Mouse (Mus musculus) urinary bladder, postnatal 25 days (tissue): ENCODE results near the gene Acoxl.

ENCODE experiments used
- DNase-seq: peaks from one replicate; pipeline ENCODE4 v3.0.0; 2022; ENCODE audit warnings: low spot score

The Acoxl gene

DNA sequence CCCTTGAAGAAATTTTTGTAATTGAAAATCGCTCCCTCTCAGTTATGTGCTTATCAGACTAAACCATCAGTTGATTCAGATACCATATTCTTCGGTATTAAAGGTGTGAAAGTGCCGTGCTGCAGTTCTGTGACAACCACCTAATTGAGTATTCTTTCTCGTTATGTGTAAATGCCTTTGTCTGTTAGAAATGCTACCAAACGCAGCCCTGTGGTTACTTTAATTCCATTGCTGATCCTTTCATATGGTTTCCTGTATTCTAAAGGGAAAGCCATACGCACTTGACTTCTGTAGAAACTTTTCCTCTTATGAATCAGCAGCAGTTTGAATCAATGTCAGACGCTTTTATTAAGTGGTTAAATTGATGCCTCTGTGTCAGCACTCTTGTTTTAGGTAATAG lies 278.9 kb downstream of the Acoxl start:
- DNase-seq: no peak

DNA sequence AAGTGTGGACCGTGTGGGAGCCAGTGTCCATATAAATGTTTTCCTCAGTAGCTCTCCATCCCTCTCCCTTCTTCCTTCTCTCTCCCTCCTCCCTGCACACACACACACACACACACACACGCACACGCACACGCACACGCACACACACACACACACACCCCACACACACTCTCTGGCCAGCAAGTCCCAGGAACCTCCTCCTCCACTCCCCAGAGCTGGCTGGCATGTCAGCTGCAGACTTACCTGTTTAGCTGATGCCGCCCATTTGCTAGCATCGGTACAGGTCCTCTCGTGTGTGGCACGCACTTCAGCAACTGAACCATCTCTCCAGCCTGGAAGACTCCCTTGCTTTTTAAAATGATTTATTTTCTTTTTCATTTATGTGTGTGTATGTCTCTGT lies 280.3 kb downstream of the Acoxl start:
- no peak for DNase-seq

DNA sequence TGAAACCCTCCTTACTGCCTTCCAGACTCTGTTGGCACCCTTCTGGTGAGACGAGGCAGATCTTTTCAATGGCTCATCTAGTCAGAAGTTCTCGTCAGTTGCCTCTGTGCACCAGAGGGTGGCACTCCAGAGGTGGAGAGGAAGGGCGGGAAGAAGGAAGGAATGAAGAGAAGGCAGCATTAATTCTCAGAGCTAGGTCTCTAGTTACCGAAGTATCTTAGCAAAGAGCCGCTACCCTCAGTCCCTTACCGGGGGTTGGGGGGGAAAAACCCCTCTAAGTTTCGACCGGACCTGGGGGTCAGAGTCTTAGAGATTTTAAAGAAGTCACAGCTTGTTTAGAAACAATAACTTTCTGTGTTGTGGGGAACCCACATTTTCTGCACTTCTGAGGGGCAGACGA lies 283.8 kb downstream of the Acoxl start:
- peak; percentile 53 for DNase-seq

DNA sequence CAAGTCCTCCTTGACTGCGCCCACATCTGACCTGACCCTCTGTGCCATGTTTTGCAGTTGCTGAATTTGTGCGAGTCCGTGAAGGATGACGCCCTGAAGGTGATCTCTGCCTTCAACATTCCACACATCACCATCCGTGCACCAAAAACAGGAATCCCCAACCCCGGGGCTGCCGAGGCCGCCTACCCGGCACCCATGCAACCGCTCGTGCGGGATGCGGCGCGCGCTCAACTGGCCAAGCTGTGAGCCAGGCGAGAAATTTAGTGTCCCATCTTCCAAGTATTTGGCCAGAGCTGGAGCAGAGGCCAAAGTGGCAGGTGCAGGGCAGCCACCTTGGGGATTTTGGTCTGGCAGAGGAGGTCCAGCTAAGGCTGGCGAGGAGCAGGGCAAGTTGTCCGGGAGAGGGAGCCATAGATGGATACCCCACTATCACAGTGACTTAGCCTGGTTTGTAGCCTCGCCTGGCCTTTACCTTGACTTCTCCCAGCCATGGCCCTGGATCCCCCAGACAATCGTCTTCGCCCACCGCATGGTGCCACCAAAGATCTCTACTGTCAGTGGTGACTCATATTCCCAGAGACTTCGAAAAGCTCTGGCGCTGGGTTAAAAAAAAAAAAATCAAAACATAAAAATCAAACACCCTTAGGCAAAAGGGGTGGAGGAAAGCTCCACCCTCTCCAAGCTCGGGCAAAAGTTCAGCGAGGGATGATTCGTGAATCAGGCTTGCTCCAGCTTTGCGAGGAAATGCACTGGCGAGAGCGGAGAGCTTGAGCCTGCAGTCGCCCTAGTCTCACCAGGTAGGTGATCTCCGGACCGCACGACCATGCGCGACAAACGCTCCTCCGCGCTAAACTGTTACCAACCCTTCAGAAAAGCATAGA lies 284.5 kb downstream of the Acoxl start:
- DNase-seq: peak; percentile 42

DNA sequence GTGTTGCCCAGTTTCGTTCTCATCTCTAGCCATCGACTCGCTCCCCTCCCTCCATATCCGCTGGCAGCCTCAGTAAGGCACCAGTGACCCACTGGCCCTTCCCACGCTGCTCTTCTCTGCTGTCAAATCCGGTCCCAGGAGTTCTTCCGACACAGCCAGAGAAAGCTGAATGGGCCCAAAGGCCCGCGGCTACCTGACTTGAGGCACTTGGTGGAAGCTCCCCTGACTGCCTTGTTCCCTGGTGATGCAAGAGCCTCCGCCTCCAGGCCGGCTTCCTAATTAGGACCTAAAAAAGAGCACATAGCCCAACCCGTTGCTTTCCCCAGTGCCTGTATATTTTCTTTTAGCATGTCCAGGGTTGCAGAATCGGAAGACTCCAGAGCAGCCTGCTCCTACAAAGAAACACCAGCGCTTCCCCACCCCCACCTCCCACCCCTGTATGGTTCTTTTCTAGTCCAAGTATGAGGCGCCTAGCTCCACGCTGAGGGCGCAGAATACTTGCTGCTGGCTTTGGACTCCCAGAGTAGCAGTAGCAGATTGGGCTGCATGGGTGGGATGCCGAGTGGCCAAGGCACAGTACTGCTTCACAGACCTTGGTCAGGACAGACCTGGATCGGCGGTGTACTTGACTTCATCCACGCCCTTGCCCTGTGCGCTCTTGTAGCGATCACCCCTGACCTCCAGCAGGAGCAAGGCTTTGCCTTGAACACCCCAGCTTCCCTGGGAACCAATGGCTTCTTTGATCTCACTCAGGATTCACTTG lies 285.4 kb downstream of the Acoxl start:
- DNase-seq: no peak

DNA sequence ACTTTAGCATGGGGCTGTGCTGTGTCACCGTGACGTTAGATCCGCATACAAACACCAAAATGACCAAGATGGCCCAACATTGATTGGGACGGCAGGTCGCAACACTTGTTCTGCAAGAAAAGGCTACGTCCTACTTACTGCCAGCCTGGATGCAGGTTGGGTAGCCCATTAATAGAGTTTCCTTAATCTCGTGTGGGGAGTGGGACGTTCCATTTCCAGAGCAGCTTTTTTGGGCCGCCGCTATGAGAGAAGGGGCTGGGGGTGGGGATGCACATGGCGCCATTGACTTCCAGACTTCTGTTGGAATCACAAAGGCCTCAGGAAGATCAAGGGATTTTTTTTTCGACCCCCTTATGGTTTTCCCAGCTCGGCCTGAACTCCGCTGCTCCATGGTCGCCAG lies 286.0 kb downstream of the Acoxl start:
- no peak for DNase-seq

DNA sequence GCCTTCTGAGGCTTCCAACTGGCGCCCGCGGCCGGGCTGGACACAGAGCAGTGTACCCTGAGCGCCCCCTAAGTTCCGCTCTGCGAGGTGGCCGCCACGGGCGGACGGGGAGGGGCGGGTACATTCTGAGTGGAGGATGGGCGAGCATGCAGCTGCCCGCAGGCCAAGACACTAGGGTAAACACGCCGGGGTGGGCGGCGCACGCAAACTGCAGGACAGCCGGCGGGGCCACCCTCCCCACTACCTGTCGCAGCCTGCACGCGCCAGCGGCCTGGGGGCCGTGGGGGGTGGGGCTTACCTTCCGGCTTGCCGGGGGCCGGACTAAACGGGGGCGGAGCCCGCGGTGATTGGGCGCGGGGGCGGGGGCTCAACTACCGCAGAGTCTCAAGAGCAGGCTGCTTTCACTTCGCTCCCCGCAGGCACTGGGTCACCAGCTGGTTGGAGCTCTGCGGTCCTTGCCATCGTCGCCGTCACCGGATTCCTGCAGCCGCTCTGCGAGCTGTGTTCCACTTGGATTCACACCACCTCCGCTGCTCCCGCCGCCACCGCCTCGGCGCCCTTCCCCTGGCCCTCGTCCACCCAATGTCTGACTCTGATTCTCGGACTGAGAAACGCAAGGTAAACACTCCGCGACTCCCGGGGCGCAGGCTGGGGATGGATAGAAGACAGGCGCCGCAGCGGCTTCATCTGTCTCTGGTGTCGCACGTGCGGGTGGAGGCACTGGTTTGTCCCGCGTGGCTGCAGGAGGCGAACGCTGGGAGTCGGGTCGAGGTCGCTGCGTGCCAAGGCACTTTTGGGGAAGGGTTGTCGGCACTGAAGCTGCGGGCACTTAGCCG lies 287.2 kb downstream of the Acoxl start, which contains the start of gene Bcl2l11:
Bcl2l11 (plus strand) TSS at position 404 of the 836 bp plus-strand sequence.
- DNase-seq: peak; percentile 96

DNA sequence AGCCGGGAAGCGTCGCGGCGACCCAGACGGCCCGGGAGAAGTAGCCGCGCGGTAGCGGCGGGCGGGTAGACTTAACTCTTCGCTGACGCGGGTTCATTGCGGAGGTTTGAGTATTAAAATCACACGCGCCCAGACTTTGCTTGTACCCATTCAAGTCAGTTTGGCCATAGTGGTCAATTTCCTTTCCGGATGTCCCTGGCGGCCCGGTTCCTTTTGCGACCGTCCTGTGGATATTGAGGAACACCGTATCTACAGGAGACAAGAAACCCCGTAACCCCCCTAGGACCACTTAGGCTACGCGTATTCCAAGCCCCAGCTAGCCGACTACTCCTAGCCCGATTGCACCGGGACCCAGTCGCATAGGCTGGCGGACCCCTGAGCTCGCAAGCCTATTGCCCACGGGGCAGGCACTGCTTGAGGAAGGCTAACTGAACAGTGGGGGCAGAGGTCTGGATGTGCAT lies 287.9 kb downstream of the Acoxl start:
- peak; percentile 23 for DNase-seq

DNA sequence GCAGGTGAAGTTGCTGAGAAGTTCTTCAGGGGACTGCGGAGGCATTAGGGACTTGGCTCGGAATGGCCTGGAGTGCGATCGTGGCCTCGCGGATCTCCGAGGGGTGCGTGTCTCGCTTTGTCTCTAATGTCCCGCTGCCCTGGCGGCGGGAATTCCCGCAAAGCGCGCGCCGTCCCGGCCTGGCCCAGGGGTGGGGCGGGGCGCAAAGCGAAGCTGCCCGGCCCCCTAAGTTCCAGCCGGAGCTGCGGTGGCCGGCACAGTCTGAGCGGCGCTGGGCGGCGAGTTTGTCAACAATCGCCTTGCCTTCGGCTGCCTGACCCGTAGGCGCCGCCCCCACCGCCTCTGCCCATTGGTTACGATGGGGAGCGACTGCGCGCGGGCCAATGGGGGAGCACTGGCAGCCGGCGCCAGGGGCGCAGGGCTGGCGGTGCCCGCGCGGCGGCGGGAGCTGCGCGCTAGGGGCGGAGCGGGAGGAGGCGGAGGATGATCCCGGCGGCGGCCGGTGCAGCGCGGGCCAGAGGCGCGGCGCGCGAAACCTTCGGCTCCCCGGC lies 288.5 kb downstream of the Acoxl start:
- peak; percentile 91 for DNase-seq

DNA sequence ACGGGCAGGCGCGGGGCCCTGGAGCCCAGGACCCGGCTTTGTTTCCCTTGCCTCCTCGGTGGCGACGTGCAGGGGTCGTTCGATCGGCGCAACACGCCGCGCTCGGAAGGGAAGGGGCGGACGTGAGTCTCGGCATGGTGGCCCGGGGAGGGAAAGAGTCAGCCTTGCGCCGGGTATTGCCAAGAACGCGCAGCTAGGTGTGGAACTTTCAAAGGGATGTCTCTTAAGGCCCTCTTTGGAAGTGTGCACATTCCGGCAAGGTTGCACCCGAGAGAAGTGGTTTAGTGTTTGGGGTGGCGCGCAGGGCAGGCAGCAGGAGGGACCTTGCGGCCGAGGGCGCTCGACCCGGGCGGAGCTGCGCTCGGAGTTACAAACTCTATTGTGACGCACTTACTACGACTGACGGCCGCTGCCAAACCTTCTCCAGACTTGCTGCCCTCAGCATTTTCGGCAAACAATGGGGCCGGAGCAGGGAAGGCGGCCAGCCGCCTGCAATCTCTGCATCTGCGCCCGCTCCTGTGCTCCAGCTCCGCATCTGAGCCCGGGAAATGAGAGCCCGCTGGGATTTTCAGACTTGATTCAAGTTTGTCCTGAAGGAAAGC lies 289.1 kb downstream of the Acoxl start:
- DNase-seq: peak; percentile 56

DNA sequence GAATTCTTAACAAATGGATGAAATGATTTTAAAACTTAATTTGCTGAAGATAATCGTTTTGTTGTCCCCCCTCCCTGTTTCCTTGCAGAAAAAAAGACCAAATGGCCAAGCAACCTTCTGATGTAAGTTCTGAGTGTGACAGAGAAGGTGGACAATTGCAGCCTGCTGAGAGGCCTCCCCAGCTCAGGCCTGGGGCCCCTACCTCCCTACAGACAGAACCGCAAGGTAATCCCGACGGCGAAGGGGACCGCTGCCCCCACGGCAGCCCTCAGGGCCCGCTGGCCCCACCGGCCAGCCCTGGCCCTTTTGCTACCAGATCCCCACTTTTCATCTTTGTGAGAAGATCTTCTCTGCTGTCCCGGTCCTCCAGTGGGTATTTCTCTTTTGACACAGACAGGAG lies 289.9 kb downstream of the Acoxl start:
- no peak for DNase-seq

DNA sequence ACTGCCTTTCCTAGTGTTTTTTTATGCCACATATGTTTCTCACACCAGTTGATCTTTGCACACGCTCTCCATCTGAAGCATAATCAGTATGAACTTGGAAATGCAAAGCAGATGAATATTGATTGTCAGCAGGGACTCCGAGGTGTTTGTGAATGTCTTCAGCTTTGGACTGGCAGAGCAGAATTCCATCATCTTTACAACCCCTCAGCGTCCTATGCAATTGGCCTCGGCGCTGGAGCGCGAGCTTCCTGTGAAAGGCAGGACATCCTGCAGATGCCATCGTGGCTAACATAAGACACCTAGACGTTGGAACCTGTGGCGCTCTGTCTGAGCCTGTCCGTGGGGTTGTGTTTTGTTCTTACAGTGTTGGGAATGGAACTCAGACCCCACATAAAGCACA lies 292.8 kb downstream of the Acoxl start:
- no peak for DNase-seq

DNA sequence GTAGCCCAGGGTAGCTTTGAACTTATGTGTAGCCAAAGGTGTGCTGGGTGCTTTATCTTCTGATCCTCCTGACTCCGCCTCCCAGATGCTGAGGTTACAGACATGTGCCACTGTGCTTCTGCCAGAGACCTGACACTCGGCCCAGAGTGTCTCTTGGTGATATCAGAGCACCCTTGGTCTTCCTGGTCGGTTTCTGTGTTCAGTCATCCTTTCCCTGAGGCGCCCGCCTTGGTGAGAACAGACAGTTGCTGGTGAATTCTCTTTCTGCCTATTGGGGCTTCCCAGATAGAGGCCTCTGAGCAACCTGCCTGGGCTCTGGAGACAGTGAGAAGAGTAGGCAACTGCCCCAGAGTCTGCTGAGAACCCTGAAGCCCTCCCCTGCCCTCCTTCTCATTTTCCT lies 294.0 kb downstream of the Acoxl start:
- no peak for DNase-seq

DNA sequence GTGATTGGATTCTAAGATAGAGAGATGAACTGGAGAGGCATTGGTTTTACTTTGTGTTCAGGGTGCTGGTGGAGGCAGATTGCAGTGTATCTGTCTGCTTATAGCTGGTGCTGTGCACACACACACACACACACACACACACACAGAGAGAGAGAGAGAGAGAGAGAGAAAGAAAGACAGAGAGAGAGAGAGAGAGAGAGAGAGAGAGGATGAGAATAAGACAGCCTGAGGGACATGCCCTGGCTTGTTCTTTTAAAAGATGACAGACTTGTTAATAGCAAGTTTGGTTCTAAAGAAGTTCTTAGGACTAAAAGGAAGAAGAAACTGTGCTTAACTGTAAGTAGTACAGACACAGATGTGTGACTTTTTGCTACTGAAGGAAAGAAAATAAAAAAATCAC lies 295.2 kb downstream of the Acoxl start:
- DNase-seq: no peak

DNA sequence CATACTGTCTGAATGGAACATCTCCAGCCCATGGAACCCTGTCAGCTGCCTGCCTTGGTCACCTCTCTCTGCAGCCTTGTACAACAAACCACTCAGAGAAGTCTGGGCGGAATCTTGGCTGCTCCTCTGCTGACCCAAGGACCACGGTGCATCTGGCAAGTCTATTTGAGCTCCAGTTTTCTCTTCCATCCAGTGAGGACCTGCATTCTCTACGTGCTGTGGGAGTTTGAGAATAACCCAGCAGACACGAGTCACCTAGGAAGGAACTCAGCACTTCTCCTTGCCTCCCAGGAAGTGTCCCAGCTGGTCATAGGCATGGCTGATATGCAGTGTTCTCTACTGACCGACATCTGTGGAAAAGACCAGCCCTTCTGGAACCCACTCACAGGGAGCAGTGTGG lies 295.8 kb downstream of the Acoxl start:
- DNase-seq: no peak

DNA sequence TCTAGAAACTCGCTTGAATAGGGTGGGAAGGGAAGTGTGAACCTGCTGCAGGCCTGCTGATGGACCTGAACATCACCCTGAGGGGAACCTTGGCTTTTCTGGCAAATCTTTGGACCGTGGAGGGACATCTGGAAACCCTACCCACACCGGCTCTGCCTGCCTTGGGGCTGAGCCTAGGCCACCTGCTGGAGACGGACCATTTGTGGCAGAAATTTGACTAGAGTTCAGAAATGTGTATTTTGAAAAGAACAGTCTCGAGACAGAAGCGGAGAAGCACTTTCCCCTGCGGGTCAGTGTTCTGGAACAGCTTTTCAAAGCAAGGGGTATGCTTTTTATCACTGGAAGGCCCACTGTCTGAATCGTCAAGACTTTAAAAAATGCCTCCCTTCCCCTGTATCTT lies 296.3 kb downstream of the Acoxl start:
- DNase-seq: no peak

DNA sequence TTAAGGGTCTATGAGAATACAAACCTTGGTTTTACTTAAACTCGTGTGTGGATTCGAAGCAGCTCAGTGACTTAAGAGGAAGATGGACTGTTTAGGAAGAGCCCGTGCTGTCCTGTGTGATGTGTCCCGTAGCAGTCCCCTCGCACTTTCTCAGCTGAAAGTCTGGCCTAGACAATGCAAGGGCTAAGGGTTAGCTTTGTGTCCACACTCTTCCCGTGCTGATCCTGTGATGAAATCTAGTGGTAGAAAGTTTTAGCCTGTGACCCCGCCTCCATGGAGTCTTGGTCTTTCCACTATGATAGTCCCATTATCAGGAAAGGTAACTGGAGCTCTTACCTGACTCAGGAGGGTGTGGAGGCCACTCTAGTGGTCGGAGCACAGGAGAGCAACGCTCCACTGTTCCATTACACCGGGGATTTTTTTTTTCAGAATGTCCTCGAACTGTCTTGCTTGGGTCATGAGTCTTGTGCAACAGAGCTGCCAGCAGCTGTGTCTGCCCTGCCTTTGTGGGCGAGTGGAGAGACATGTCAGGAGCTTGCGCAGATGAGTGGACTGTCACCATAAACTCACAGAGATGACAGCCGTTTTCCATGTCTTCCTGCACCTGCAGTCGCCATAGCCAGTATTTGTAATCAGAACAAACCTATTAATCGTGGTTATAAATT lies 298.2 kb downstream of the Acoxl start:
- DNase-seq: no peak

DNA sequence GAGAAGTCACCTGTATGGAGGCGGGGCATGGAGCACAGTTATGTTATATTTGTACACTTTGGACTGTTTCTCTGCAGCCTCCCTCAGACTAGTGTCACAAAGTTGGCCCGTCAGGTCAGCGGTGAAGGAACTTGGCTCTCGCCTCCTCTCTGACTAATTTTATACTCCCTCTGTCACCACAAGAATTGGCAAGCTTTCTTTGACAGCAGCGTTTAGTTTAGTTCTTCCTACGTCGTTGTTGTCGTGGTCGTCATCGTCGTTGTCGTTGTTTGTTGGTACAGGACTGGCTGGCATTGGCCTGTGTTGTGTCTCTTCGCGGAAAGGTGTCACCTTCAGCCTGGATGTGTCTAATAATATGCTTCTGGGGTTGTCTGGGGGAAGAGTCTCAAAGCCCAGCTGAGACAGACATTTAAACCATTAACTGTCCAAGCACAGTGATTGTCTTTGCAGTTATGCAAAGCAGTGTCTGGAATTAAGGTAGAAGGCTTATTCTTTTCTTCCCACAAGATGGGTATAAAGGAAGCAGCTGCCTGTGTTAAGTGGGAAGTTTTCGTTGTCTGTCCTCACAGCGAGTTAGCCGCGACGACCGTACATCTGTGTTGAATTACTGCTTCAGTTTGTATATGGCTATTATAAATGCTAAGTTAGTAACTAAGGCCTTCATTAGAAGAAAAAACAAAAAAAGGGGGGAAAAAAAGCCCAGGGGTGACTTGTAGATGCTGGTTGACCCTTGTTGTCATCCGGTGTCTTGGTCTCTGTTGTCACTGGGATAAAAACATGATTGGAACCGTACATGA lies 299.0 kb downstream of the Acoxl start:
- DNase-seq: no peak

DNA sequence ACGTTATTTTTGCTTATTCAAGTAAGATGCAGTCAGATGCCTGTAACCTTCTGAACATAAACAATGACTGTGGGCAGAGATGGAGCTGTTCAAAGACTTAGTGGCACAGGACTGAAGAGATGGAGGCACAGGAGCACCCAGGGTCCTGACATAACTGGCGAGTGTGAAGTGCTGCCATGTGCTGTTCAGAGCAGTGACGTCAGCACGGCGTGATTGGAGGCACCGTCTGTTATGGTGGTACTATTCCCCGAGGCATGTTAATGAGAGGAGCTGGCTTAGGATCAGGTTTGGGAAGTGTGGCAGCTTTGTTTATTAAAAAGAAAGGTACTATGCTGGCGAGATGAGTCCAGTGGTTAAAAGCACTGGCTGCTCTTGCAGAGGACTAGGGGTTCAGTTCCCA lies 300.2 kb downstream of the Acoxl start:
- DNase-seq: no peak

DNA sequence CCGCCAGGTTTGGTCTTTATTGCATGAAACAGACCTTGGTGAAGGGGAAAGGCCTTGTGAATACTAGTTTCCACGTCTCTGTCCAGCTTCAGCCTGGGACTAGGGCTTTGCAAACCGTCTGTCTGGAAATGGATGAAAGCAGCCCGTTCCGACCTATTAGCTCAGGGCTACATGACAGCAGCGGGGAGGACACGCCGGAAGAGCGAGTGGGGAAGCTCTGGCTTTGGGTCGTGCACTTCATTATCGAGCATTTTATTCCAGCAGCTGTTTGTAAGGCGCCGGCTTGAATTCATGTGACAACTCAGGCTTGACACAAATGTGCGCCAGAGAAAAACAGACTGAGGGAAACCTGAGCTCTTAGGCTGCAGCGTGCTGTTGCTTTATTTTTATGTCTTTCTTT lies 301.1 kb downstream of the Acoxl start:
- DNase-seq: no peak
